Mouse (Mus musculus) lung, embryonic 14.5 days (tissue): ENCODE data around the gene Ktn1. TPM values are rescaled to one million over a fixed set of nuclear protein-coding genes. Genes with fewer than 3 reads are reported as not detected.

Source experiments
- ATAC-seq: fragments of 200-750 bp; cut with Nextera tagmentation; 2 replicates; pipeline ENCODE4 v1.8.0; 2017; ENCODE audit warnings: mild to moderate bottlenecking, moderate TSS enrichment, moderate library complexity; ENCODE audit not compliant: insufficient read depth
- DNase-seq: peaks from one replicate; pipeline ENCODE4 v3.0.0-alpha.2; 2015
- H3K27ac ChIP-seq: fragments of 300-500 bp; sonication (generic); 2 replicates; pipeline ENCODE4 v1.5.1; 2014; ENCODE audit warnings: low read depth, mild to moderate bottlenecking, moderate library complexity
- H3K27me3 ChIP-seq: fragments of 300-500 bp; sonication (generic); 2 replicates; pipeline ENCODE4 v1.6.1; 2014; ENCODE audit warnings: low read length, control low read depth; ENCODE audit not compliant: insufficient read depth
- H3K36me3 ChIP-seq: fragments of 300-500 bp; sonication (generic); 2 replicates; pipeline ENCODE4 v1.6.1; 2014; ENCODE audit warnings: control low read depth; ENCODE audit not compliant: insufficient read depth
- H3K4me1 ChIP-seq: fragments of 300-500 bp; sonication (generic); 2 replicates; pipeline ENCODE4 v1.6.1; 2014; ENCODE audit warnings: antibody characterized with exemption, control low read depth; ENCODE audit not compliant: insufficient read depth
- H3K4me2 ChIP-seq: fragments of 300-500 bp; sonication (generic); 2 replicates; pipeline ENCODE4 v1.6.1; 2014; ENCODE audit warnings: mild to moderate bottlenecking
- H3K4me3 ChIP-seq: fragments of 300-500 bp; sonication (generic); 2 replicates; pipeline ENCODE4 v1.5.1; 2014; ENCODE audit warnings: low read depth, low read length
- H3K9ac ChIP-seq: fragments of 300-500 bp; sonication (generic); 2 replicates; pipeline ENCODE4 v1.6.1; 2014
- H3K9me3 ChIP-seq: fragments of 300-500 bp; sonication (generic); 2 replicates; pipeline ENCODE4 v1.6.1; 2016; ENCODE audit warnings: low read depth, low read length, control low read depth
- CTCF ChIP-seq: IDR thresholded peaks from 2 replicates; pipeline ENCODE4 v1.5.1; 2016; ENCODE audit warnings: antibody characterized with exemption, low read depth
- WGBS: fragments of 180-500 bp; shearing (Covaris S2); extraction: QIAGEN DNeasy Blood & Tissue Kit; methylation state at CpG from one replicate; pipeline ENCODE4 v1.1.7; 2014; 5-methylcytosine and 5-hydroxymethylcytosine counted together
- polyA plus RNA-seq: library from polyadenylated mRNA; unstranded; fragments of >200 nt; fragmentation: Nextera tagmentation; extraction: Ambion mirVana; gene quantifications from 2 replicates; pipeline ENCODE4 v1.2.1, GENCODE M21; 2014

The Ktn1 gene
- polyA plus RNA-seq, 1 experiment from 2014 or later, result 72.6 TPM

DNA sequence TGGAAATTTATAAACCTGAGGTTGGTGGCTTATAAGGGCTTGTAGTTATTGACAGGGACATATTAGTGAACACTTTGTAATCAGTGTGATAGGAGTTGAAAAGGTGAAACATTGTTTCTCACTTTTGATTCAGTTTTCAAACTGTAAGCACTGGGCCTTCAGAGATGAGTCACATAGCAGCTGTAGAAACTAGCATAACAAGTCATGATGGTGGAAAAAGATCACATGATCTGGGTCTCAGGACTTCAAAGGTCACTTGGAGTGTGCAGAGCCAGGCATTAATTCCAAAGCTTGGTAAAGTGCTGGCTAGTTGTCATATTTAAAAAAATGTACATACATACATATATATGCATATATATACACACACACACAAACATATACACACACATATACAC, 16.2 kb downstream of the Ktn1 start:
- Histone ChIP-seq H3K27me3 (no peaks in the 10 kb centered on the region), H3K9me3 (no peaks in the 10 kb centered on the region), H3K36me3 (peaks cover 18% of the 10 kb centered on the region), H3K4me1 (no peaks in the 10 kb centered on the region), H3K4me2 (no peak overlapping the region), H3K27ac (no peak overlapping the region), H3K4me3 (no peak overlapping the region), H3K9ac (no peak overlapping the region)
- TF ChIP-seq CTCF, result no peak
- no peak for ATAC-seq
- DNase-seq, result no peak

DNA sequence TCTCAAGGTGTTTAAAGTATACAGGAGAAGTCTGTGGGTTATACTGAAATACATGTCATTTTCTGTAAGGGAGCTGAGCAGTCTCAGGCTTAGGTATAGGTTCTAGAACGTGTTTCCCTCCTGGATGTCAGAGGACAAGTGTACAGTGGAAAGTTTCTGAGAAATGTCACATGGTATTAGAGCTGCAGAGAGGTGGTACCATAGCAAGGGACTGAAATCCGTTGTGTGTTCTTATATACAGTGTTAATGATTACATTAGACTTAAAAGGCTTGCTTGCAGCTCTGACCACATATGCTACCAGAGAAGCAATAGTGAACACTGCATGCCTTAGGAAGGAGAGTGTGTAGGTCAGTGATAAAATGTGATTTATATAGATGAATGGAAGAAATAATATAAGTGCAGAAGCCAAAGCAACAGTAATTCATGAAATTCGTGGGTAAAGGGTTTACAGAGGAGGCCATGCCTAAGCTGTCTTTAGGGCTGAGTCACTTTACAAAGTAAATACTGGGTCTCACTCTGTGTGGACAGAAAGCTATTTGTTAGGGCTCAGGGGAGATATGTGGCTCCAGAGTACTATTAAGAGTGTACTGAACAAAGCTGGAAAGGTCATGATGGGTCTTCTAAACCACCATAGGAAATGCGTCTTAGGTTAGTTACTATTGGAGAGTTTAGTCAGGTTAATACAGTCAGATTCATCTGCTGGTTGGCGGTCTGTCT, 17.0 kb downstream of the Ktn1 start:
- DNase-seq (no peak), ATAC-seq (no peak)
- Histone ChIP-seq H3K4me3 (no peak overlapping the region), H3K36me3 (peaks cover 21% of the 10 kb centered on the region), H3K9ac (no peak overlapping the region), H3K27me3 (no peaks in the 10 kb centered on the region), H3K27ac (no peak overlapping the region), H3K9me3 (no peaks in the 10 kb centered on the region), H3K4me1 (no peaks in the 10 kb centered on the region), H3K4me2 (no peak overlapping the region)
- no peak for TF ChIP-seq CTCF
- WGBS, result 70% methylated on average over 5 of the region's 5 CpGs

DNA sequence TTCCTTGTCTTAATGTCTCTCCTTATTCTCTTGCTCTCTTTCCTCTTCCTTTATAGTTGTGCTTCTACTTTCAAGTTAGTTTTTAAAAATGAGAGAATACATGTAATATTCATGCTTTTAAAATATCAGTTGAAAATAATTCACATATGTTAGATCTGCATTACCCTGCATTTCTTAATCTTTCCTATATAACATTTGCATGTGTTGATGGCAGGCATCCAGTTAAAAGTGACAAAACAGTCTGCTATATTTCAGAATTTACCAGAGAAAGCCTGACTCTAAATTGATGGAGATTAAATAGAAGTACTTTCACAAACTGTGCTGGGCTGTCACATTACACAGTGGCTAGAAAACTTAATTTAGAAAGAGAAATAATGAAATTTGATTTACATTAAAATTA, 19.8 kb downstream of the Ktn1 start:
- DNase-seq (no peak), ATAC-seq (no peak)
- H3K9me3 ChIP-seq, result no peaks in the 10 kb centered on the region
- H3K36me3 ChIP-seq, result peaks cover 43% of the 10 kb centered on the region
- no peak overlapping the region for H3K27ac ChIP-seq
- no peak overlapping the region for H3K4me3 ChIP-seq
- H3K4me1 ChIP-seq, result no peaks in the 10 kb centered on the region
- no peaks in the 10 kb centered on the region for H3K27me3 ChIP-seq
- H3K9ac ChIP-seq, result no peak overlapping the region
- H3K4me2 ChIP-seq, result no peak overlapping the region
- TF ChIP-seq CTCF, result no peak

DNA sequence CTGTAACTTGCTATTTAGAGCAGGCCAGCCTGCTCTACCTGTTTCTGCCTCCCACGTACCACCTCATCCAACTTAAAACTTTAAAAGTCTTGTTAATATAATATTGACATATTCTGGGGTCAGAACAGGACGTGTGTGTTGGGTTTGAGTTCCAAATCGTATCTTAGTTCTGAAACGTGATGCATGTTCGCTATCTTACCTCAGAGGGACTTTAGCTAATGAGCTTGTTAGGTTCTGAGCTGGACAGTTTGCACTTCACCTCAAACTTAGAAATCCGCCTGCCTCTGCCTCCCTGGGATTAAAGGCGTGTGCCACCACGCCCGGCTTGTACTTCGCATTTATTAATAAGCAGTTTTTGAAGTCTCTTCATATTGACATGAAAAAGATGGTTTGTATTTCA, 34.6 kb downstream of the Ktn1 start:
- DNase-seq, result no peak

DNA sequence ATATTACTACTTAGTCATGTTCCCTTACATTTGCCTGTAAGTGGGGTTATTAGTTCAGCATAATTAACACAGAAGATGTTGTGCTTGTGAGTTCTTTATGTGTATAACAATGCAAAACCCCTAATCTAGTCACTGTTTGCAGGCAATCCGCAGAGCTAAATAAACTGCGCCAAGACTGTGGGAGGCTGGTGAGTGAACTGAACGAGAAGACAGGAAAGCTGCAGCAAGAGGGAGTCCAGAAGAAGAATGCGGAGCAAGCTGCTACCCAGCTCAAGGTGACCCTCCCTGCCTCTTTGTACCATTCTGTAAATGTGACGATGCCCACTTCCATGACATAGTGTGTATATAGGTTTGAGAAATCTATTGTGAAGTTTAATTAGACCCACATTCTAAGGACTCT, 36.3 kb downstream of the Ktn1 start:
- Histone ChIP-seq H3K27me3 (no peaks in the 10 kb centered on the region), H3K4me1 (no peaks in the 10 kb centered on the region), H3K36me3 (peaks cover 85% of the 10 kb centered on the region), H3K4me2 (no peak overlapping the region), H3K9me3 (no peaks in the 10 kb centered on the region), H3K27ac (no peak overlapping the region), H3K9ac (no peak overlapping the region), H3K4me3 (no peak overlapping the region)
- DNase-seq, result no peak
- no peak for ATAC-seq
- WGBS, result 94% methylated on average over 5 of the region's 5 CpGs
- no peak for TF ChIP-seq CTCF

More for the DNA sequence above, 34.6 kb downstream of the Ktn1 start:
- H3K4me3 ChIP-seq, result no peak overlapping the region
- H3K4me1 ChIP-seq, result no peaks in the 10 kb centered on the region
- no peak overlapping the region for H3K4me2 ChIP-seq
- WGBS, result 92% methylated on average over 10 of the region's 10 CpGs
- no peak for ATAC-seq
- H3K9me3 ChIP-seq, result no peaks in the 10 kb centered on the region
- no peaks in the 10 kb centered on the region for H3K27me3 ChIP-seq
- no peak overlapping the region for H3K9ac ChIP-seq
- H3K27ac ChIP-seq, result no peak overlapping the region
- H3K36me3 ChIP-seq, result peaks cover 83% of the 10 kb centered on the region
- TF ChIP-seq CTCF, result no peak

DNA sequence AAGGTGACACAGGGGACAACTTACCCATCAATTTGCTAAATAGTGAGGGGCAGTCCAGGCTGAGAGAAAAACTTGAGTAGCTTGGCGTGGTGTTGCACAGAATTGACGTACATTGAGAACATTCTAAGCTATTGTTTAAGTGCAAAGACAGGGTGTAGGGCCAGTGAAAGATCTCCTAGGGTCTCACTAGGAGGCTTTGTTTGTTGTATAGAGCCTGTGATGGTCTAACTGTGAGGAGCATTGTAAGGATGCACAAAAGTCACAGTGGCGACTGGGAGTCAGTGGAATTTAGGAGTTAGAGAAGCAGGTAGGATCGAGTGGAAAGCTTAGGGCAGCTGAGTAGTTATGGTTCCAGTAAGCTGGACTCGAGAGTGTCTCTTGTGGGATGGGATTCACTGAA, 50.9 kb downstream of the Ktn1 start:
- Histone ChIP-seq H3K9me3 (no peaks in the 10 kb centered on the region), H3K4me1 (no peaks in the 10 kb centered on the region), H3K36me3 (peaks cover 56% of the 10 kb centered on the region), H3K27ac (no peak overlapping the region), H3K9ac (no peak overlapping the region), H3K27me3 (no peaks in the 10 kb centered on the region), H3K4me3 (no peak overlapping the region), H3K4me2 (no peak overlapping the region)
- ATAC-seq (no peak), DNase-seq (no peak)
- WGBS, result 72% methylated on average over 5 of the region's 5 CpGs
- TF ChIP-seq CTCF, result no peak

DNA sequence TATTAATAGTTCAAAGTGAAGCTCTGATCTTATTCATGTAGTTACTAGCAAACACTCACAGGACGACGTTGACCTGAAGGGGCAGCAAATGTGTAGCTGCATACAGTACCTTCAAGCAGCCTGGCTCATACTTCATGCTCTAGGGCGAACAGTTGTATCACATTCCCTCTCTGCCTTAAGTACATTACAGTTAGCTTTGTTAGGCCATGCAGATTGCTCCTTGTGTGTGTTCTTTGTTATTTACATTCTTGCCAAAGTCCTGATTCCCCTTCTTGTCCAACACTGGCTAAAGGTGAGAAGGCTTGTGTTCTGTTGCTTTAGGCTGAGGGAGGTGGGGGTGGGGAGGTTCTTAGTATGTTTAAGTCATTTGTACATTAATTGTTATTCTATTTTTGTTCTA, 61.3 kb downstream of the Ktn1 start:
- Histone ChIP-seq H3K27me3 (no peaks in the 10 kb centered on the region), H3K4me2 (no peak overlapping the region), H3K27ac (no peak overlapping the region), H3K4me1 (no peaks in the 10 kb centered on the region), H3K36me3 (peaks cover 73% of the 10 kb centered on the region), H3K9me3 (no peaks in the 10 kb centered on the region), H3K9ac (no peak overlapping the region), H3K4me3 (no peak overlapping the region)
- WGBS, result 57% methylated on average over 3 of the region's 3 CpGs
- DNase-seq (no peak), ATAC-seq (no peak)
- no peak for TF ChIP-seq CTCF

DNA sequence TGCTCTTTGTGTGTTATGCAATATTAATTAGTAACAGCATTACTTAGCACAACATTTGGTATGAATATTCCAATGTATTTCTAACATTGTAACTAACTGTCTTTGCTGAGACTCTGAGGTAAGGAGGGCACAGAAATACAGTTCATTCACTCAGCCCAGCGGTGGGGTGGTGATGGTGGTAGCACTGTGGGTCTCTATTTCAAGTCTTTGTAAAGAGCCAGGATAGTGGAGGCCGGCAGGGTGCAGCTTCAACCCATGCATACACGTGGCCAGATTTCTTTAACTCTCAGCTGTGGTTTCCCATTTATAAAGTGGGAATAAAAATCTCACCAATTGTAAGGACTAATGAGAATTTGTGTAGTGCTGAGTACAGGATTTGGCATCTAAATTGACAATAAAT, 67.5 kb downstream of the Ktn1 start:
- 88% methylated on average over 3 of the region's 3 CpGs for WGBS
- Histone ChIP-seq H3K4me3 (no peak overlapping the region), H3K4me1 (no peaks in the 10 kb centered on the region), H3K27me3 (no peaks in the 10 kb centered on the region), H3K9me3 (no peaks in the 10 kb centered on the region), H3K9ac (no peak overlapping the region), H3K4me2 (no peak overlapping the region), H3K27ac (no peak overlapping the region), H3K36me3 (peaks cover 57% of the 10 kb centered on the region)
- DNase-seq (no peak), ATAC-seq (no peak)
- no peak for TF ChIP-seq CTCF
